Mouse (Mus musculus): ENCODE results near the gene Psmd12.

DNA sequence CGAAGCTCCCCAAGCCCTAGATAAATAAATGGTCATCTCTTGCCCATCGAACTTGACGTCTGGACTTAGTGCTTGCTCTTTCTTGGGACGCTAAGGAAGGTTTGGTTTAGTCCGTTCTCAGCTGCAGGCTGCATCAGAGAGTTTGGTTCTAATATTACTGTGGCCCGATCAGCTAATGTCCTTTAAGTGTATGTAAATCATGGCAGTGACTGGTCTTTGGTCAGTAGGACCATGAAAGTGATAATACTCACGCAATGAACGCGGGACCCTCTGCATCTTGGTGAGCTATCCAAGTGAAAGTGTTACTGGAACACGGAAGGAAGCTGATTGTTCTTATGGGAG is 549 bp downstream of the Psmd12 start:
- no peak for TF ChIP-seq CTCF (IDR thresholded peaks at IDR 0.05; ENCODE audit: low read depth)
- TF ChIP-seq EP300 (IDR thresholded peaks at IDR 0.05; ENCODE audit: low read depth), result no peak
